8 mouse cellular contexts compared by ENCODE assay signal in the genomic region with DNA sequence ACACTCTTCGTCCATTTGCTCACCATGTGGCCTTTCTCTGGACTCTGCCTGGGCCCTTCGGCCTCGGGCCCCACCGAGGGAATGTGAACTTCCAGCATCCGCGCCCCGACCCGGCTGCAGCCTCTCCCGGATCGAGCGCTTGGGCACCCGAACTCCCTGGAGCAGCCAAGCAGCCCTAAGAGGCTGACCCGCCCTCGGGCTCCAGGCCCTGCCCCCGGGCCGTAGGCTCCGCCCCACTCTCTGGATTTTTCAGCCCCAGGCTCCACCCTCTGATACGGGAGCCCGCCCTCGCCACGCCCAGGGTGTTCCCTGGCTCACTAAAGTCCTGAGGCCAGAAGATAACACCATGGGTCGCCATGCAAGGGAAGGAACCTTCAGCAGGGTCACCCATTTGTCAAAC. TPM values are rescaled to one million over a fixed set of nuclear protein-coding genes. Genes with fewer than 3 reads are reported as not detected.
DNase-seq lines count a peak whose midpoint lies in the region; ATAC-seq and TF ChIP-seq lines count a peak whose summit lies in the region.

A gene (minus strand): TSS at position 137 of the 400 bp plus-strand sequence.

- ATAC-seq in Patski = peak; percentile 36
- peak; percentile 89 for ATAC-seq in hindbrain, embryonic 11.5 days (ENCODE audit: low FRiP score)

- H3K4me2 ChIP-seq in hindbrain, embryonic 11.5 days (replicated peaks; ENCODE audit: low read depth, low read length) = peak within 1 kb of the TSS; percentile 83

- peak within 1 kb of the TSS; percentile 57 for H3K9ac ChIP-seq in hindbrain, embryonic 11.5 days (ENCODE audit: low read depth, low read length)

- peak within 1 kb of the TSS; percentile 47 for H3K4me3 ChIP-seq in hindbrain, embryonic 11.5 days (ENCODE audit: low read depth, low read length)

- H3K4me1 ChIP-seq in hindbrain, embryonic 11.5 days (replicated peaks; ENCODE audit: control insufficient read depth, insufficient read depth, low read length) = 0 out of 2 replicates have a peak, but pooled peaks cover 4% of the 10 kb centered on the region

- in situ Hi-C loops in Patski (cut with MboI; ENCODE audit: low pct_unique_long_range_greater_than_20kb) = no loop called here

- no peaks in the 10 kb centered on the region for H3K9me3 ChIP-seq in hindbrain, embryonic 11.5 days (ENCODE audit: control insufficient read depth, low read length)

- no peak within 1 kb of the TSS for H3K27ac ChIP-seq in hindbrain, embryonic 11.5 days (ENCODE audit: low read depth, low read length)

- POLR2A ChIA-PET in Patski (lab: Charles Lee) = interaction anchor here (0.7 kb wide), 1 partner anchor 10 kb away, joined by 4 read pairs; no protein-coding TSS in a partner anchor

- WGBS in hindbrain, embryonic 11.5 days = 1% methylated on average over 22 of the region's 22 CpGs

- peaks cover 4% of the 10 kb centered on the region; the same call in 1 of the 2 replicates for H3K36me3 ChIP-seq in hindbrain, embryonic 11.5 days (ENCODE audit: control insufficient read depth, insufficient read depth, low read length)

- no peak for TF ChIP-seq CTCF in Patski (IDR thresholded peaks at IDR 0.05)

- no peak for DNase-seq in Patski (ENCODE audit: low read depth, low spot score)
- DNase-seq in cerebellum, postnatal 10 days = peak; percentile 90 to 94
- DNase-seq in frontal cortex, postnatal 10 days (ENCODE audit: low spot score in 2 of 2) = peak; percentile 65 to 73
- DNase-seq in hindbrain, embryonic 11.5 days (ENCODE audit: low spot score) = peak; percentile 82
- DNase-seq in left cerebral cortex, adult 11 months (ENCODE audit: low spot score) = peak; percentile 53
- DNase-seq in lung, postnatal 36 days = peak; percentile 95
- DNase-seq in retina, adult 2 months (ENCODE audit: low read depth, low spot score) = peak; percentile 33
- peak; percentile 57 to 64 for DNase-seq in thymus, postnatal 36 days

- peaks cover 14% of the 10 kb centered on the region for H3K27me3 ChIP-seq in Patski
- peaks cover 31% of the 10 kb centered on the region for H3K27me3 ChIP-seq in hindbrain, embryonic 11.5 days (ENCODE audit: control insufficient read depth, insufficient read depth, low read length)

- CTCF ChIA-PET in Patski (lab: Charles Lee) = no interaction called here

RNA-seq across cellular contexts. Expression of the gene that starts here (rescaled TPM):
- 0.44 TPM for polyA plus RNA-seq in Patski (2021)
- 2.7 and 2.9 TPM in 2 replicates for polyA plus RNA-seq in hindbrain, embryonic 11.5 days (2014; fragmentation: Nextera tagmentation; extraction: Ambion mirVana)

Comparison
In these comparisons a context has a peak if more than half of its experiments do, and no peak if none do; other contexts are left out.
1. Peak in ATAC-seq in Patski; RNA of the gene not detected or under 1 TPM.